Mouse (Mus musculus): Measurements from ENCODE around the gene Pex11g. TPM values are rescaled to one million over a fixed set of nuclear protein-coding genes. Genes with fewer than 3 reads are reported as not detected.

Gene Pex11g
- polyA plus RNA-seq, 1 experiment from 2014 or later, result 5.0 TPM

DNA sequence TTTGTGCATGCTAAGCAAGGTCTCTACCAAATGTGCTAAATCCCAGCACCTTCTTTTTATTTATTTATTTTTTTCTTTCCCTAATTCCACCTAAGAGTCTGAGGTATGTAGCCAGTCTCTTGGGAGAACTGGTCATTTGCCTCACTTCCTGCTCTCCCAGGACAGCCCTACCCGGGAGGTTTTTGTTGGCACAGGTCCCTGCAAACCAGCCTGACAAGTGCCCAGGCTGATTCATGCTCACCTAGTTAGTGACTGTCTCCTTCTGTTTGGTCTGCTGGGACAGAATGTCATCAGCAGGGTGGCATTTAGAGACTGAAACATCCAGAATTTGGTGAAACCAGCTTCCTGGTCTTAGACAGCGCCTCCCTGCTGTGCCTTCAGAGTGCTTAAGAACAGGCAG lies 37.5 kb downstream of the Pex11g start:
- H3K4me1 ChIP-seq, result no peaks in the 10 kb centered on the region
- H3K4me2 ChIP-seq (replicated peaks), result no peak overlapping the region
- peaks cover 37% of the 10 kb centered on the region for H3K36me3 ChIP-seq
- H3K4me3 ChIP-seq, result no peak overlapping the region
- no peak overlapping the region for H3K27ac ChIP-seq
- H3K9me3 ChIP-seq, result no peaks in the 10 kb centered on the region
- no peak for ATAC-seq (ENCODE audit: insufficient number of reproducible peaks, insufficient read depth, low FRiP score, low TSS enrichment)
- no peak overlapping the region for H3K9ac ChIP-seq
- 74% methylated on average over 2 of the region's 2 CpGs for WGBS
- no peaks in the 10 kb centered on the region for H3K27me3 ChIP-seq

DNA sequence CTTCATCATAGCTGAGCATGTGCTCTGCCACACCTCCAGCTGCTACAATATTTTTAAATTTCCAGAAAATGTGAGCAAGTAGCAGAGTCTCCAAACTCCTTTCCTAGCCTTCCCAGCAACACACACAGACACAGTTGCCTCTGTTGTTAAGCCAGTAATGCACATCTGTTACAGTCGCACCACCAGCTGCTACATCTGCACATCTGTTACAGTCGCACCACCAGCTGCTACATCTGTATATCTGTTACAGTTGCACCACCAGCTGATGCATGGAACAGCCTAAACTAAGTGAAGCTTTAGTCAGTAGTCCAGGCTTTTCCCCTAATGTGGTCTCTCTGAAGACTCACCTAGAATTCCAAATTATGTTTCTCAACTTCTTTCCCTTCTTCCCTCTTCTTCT lies 39.1 kb downstream of the Pex11g start:
- Histone ChIP-seq H3K4me1 (no peaks in the 10 kb centered on the region), H3K9ac (no peak overlapping the region), H3K27ac (no peak overlapping the region), H3K4me3 (no peak overlapping the region), H3K4me2 (replicated peaks) (no peak overlapping the region), H3K27me3 (no peaks in the 10 kb centered on the region), H3K36me3 (peaks cover 24% of the 10 kb centered on the region), H3K9me3 (no peaks in the 10 kb centered on the region)
- no peak for ATAC-seq (ENCODE audit: insufficient number of reproducible peaks, insufficient read depth, low FRiP score, low TSS enrichment)
- 73% methylated on average over 2 of the region's 2 CpGs for WGBS

GRCm38 (mm10) chr8:3426211-3426610 lies 41.3 kb downstream of the Pex11g start:
- 83% methylated on average over 3 of the region's 3 CpGs for WGBS
- H3K36me3 ChIP-seq, result peaks cover 11% of the 10 kb centered on the region
- no peaks in the 10 kb centered on the region for H3K9me3 ChIP-seq
- H3K27me3 ChIP-seq, result no peaks in the 10 kb centered on the region
- no peaks in the 10 kb centered on the region for H3K4me1 ChIP-seq
- no peak for ATAC-seq (ENCODE audit: insufficient number of reproducible peaks, insufficient read depth, low FRiP score, low TSS enrichment)
- no peak overlapping the region for H3K4me3 ChIP-seq
- no peak overlapping the region for H3K9ac ChIP-seq
- H3K27ac ChIP-seq, result no peak overlapping the region
- H3K4me2 ChIP-seq (replicated peaks), result no peak overlapping the region

GRCm38 (mm10) chr8:3425217-3425616 lies 42.3 kb downstream of the Pex11g start:
- Histone ChIP-seq H3K4me3 (no peak overlapping the region), H3K9ac (no peak overlapping the region), H3K27me3 (no peaks in the 10 kb centered on the region), H3K27ac (no peak overlapping the region), H3K4me1 (0 out of 2 replicates have a peak, but pooled peaks cover 2% of the 10 kb centered on the region), H3K36me3 (peaks cover 10% of the 10 kb centered on the region), H3K9me3 (no peaks in the 10 kb centered on the region), H3K4me2 (replicated peaks) (no peak overlapping the region)
- ATAC-seq (ENCODE audit: insufficient number of reproducible peaks, insufficient read depth, low FRiP score, low TSS enrichment), result no peak
- 95% methylated on average over 5 of the region's 5 CpGs for WGBS

DNA sequence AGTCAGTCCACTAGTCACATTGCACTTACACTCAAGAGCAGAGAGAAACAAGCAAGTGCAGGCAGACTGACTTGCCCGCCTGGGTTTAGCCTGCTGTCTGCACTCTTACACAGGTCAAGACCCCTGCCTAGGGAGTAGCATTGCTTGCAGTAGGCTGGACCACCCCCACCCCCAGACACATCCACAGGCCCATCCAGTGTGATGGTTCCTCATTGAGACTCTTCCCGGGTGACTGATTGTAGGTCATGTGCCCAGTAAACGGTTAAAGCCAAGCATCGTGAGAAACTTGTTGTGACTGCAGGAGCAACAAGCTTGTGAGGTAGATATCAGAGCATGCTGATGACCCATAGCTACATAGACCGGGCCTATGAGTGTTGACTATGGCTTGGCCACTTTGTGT lies 46.0 kb downstream of the Pex11g start:
- no peak overlapping the region for H3K9ac ChIP-seq
- WGBS, result 93% methylated on average over 5 of the region's 5 CpGs
- ATAC-seq (ENCODE audit: insufficient number of reproducible peaks, insufficient read depth, low FRiP score, low TSS enrichment), result no peak
- no peak overlapping the region for H3K27ac ChIP-seq
- no peaks in the 10 kb centered on the region for H3K27me3 ChIP-seq
- peaks cover 16% of the 10 kb centered on the region for H3K4me1 ChIP-seq
- no peaks in the 10 kb centered on the region for H3K36me3 ChIP-seq
- no peak overlapping the region for H3K4me2 ChIP-seq (replicated peaks)
- H3K4me3 ChIP-seq, result no peak overlapping the region
- H3K9me3 ChIP-seq, result no peaks in the 10 kb centered on the region

- no peak overlapping the region for H3K27ac ChIP-seq
- ATAC-seq (ENCODE audit: insufficient number of reproducible peaks, insufficient read depth, low FRiP score, low TSS enrichment), result no peak
Measured at GRCm38 (mm10) chr8:3420105-3420706, 47.3 kb downstream of the Pex11g start.

GRCm38 (mm10) chr8:3418101-3418500 lies 49.4 kb downstream of the Pex11g start:
- no peak for ATAC-seq (ENCODE audit: insufficient number of reproducible peaks, insufficient read depth, low FRiP score, low TSS enrichment)
- peaks cover 16% of the 10 kb centered on the region for H3K4me1 ChIP-seq
- 79% methylated on average over 1 of the region's 1 CpGs for WGBS

More at GRCm38 (mm10) chr8:3420105-3420706, 47.3 kb downstream of the Pex11g start:
- no peaks in the 10 kb centered on the region for H3K36me3 ChIP-seq
- H3K9ac ChIP-seq, result no peak overlapping the region
- peaks cover 16% of the 10 kb centered on the region for H3K4me1 ChIP-seq
- H3K9me3 ChIP-seq, result no peaks in the 10 kb centered on the region
- H3K4me3 ChIP-seq, result no peak overlapping the region
- H3K27me3 ChIP-seq, result no peaks in the 10 kb centered on the region
- WGBS, result 75% methylated on average over 10 of the region's 10 CpGs
- no peak overlapping the region for H3K4me2 ChIP-seq (replicated peaks)

GRCm38 (mm10) chr8:3417455-3417854 lies 50.0 kb downstream of the Pex11g start:
- Histone ChIP-seq H3K36me3 (no peaks in the 10 kb centered on the region), H3K27ac (0 out of 2 replicates have a peak overlapping the region, but pooled peaks have one; percentile 36), H3K4me3 (no peak overlapping the region), H3K27me3 (no peaks in the 10 kb centered on the region), H3K4me2 (replicated peaks) (no peak overlapping the region), H3K9me3 (no peaks in the 10 kb centered on the region), H3K9ac (no peak overlapping the region), H3K4me1 (peaks cover 16% of the 10 kb centered on the region)
- ATAC-seq (ENCODE audit: insufficient number of reproducible peaks, insufficient read depth, low FRiP score, low TSS enrichment), result no peak
- WGBS, result 6% methylated on average over 8 of the region's 8 CpGs

More at GRCm38 (mm10) chr8:3418101-3418500, 49.4 kb downstream of the Pex11g start:
- no peaks in the 10 kb centered on the region for H3K27me3 ChIP-seq
- no peaks in the 10 kb centered on the region for H3K36me3 ChIP-seq
- no peaks in the 10 kb centered on the region for H3K9me3 ChIP-seq
- H3K4me3 ChIP-seq, result no peak overlapping the region
- no peak overlapping the region for H3K9ac ChIP-seq
- H3K4me2 ChIP-seq (replicated peaks), result no peak overlapping the region
- 0 out of 2 replicates have a peak overlapping the region, but pooled peaks have one; percentile 36 for H3K27ac ChIP-seq

DNA sequence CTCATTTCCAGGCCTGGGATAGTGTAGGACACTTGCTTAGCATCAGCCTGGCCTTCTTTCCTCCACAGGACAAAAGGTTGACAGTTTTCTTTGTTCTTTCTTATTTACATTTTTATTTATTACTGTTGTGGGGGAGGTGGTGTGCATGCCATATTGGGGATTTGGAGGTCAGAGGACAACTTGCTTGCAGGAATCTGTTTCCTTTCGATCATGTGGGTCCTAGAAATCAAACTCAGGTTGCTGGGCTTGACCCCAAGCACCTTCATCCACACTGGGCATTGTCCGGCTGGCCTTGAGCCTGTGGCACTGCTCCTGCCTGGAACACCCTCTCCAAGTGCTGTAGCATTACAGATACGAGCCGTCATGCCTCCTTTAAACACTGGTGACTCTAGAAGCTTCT lies 50.6 kb downstream of the Pex11g start:
- H3K4me2 ChIP-seq (replicated peaks), result no peak overlapping the region
- peaks cover 16% of the 10 kb centered on the region for H3K4me1 ChIP-seq

GRCm38 (mm10) chr8:3415661-3416060 lies 51.8 kb downstream of the Pex11g start:
- H3K9ac ChIP-seq, result no peak overlapping the region
- H3K4me2 ChIP-seq (replicated peaks), result no peak overlapping the region
- no peak overlapping the region for H3K4me3 ChIP-seq
- no peak for ATAC-seq (ENCODE audit: insufficient number of reproducible peaks, insufficient read depth, low FRiP score, low TSS enrichment)
- H3K36me3 ChIP-seq, result no peaks in the 10 kb centered on the region
- H3K4me1 ChIP-seq, result peaks cover 16% of the 10 kb centered on the region
- H3K27ac ChIP-seq, result no peak overlapping the region
- no peaks in the 10 kb centered on the region for H3K27me3 ChIP-seq
- no peaks in the 10 kb centered on the region for H3K9me3 ChIP-seq
- 91% methylated on average over 6 of the region's 6 CpGs for WGBS

More for the DNA sequence above, 50.6 kb downstream of the Pex11g start:
- Histone ChIP-seq H3K9ac (no peak overlapping the region), H3K9me3 (no peaks in the 10 kb centered on the region), H3K36me3 (no peaks in the 10 kb centered on the region), H3K27me3 (no peaks in the 10 kb centered on the region), H3K27ac (no peak overlapping the region), H3K4me3 (no peak overlapping the region)
- 40% methylated on average over 4 of the region's 4 CpGs for WGBS
- no peak for ATAC-seq (ENCODE audit: insufficient number of reproducible peaks, insufficient read depth, low FRiP score, low TSS enrichment)

GRCm38 (mm10) chr8:3415259-3415658 lies 52.2 kb downstream of the Pex11g start:
- no peaks in the 10 kb centered on the region for H3K27me3 ChIP-seq
- ATAC-seq (ENCODE audit: insufficient number of reproducible peaks, insufficient read depth, low FRiP score, low TSS enrichment), result no peak
- WGBS, result 71% methylated on average over 4 of the region's 4 CpGs
- H3K27ac ChIP-seq, result no peak overlapping the region
- no peak overlapping the region for H3K9ac ChIP-seq
- no peak overlapping the region for H3K4me2 ChIP-seq (replicated peaks)
- no peak overlapping the region for H3K4me3 ChIP-seq
- H3K4me1 ChIP-seq, result peaks cover 15% of the 10 kb centered on the region
- H3K36me3 ChIP-seq, result no peaks in the 10 kb centered on the region
- H3K9me3 ChIP-seq, result no peaks in the 10 kb centered on the region

DNA sequence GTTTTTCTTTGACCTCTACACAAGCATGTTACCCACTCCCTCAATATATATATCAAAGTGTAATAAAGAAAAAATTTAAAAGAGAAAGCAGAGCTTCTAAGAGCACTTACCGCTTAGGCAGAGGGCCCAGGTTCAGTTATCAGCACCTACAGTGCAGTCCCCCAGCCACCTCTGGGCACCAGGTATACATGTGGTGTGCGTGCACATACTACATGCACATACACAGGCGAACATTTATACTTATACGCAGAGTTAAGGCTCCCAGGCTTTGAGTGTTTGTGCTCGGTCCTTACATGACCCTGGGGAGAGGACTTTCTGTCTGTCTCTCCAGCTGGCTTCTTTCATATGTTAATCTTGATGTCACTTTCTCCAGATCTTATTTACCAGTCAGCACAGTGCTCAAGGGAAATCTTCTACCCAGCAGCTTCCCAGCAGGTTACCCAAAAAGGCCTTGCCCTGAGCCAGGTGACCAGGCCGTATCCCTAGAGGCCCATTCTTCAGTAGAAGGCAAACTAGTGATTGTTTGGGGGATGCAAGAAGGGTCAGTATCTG lies 52.8 kb downstream of the Pex11g start:
- no peaks in the 10 kb centered on the region for H3K27me3 ChIP-seq
- no peak overlapping the region for H3K4me3 ChIP-seq
- H3K4me2 ChIP-seq (replicated peaks), result no peak overlapping the region
- H3K9me3 ChIP-seq, result no peaks in the 10 kb centered on the region
- H3K9ac ChIP-seq, result no peak overlapping the region
- ATAC-seq (ENCODE audit: insufficient number of reproducible peaks, insufficient read depth, low FRiP score, low TSS enrichment), result no peak
- H3K4me1 ChIP-seq, result peaks cover 13% of the 10 kb centered on the region
- H3K27ac ChIP-seq, result no peak overlapping the region
- H3K36me3 ChIP-seq, result no peaks in the 10 kb centered on the region
- WGBS, result 60% methylated on average over 6 of the region's 6 CpGs
